Mouse (Mus musculus): Measurements from ENCODE around the gene Sult2b1. TPM values are rescaled to one million over a fixed set of nuclear protein-coding genes. Genes with fewer than 3 reads are reported as not detected.
A peak's percentile ranks its signal among the peaks of the same experiment; 100 is the strongest.

Sult2b1 gene
- 1.4 and 1.6 TPM in 2 replicates for polyA plus RNA-seq (2014; fragmentation: Nextera tagmentation; extraction: Ambion mirVana)

GRCm38 (mm10) chr7:45784524-45785372 lies at the start of gene Sult2b1:
TSS of gene Sult2b1 (minus strand) at chr7:45784669.
- Histone ChIP-seq H3K4me1 (replicated peaks; ENCODE audit: control insufficient read depth, insufficient read depth, low read length) (peaks cover 20% of the 10 kb centered on the region), H3K9me3 (ENCODE audit: control insufficient read depth, low read length) (no peaks in the 10 kb centered on the region), H3K27ac (ENCODE audit: low read depth, low read length) (peak within 1 kb of the TSS; percentile 63), H3K4me3 (ENCODE audit: low read depth, low read length) (peak within 1 kb of the TSS; percentile 92), H3K4me2 (ENCODE audit: low read depth, low read length, severe bottlenecking) (peak within 1 kb of the TSS; percentile 88), H3K9ac (ENCODE audit: low read length) (peak within 1 kb of the TSS; percentile 85), H3K36me3 (ENCODE audit: control insufficient read depth, insufficient read depth, low read length) (peaks cover 9% of the 10 kb centered on the region), H3K27me3 (ENCODE audit: control insufficient read depth, insufficient read depth, low read length) (no peaks in the 10 kb centered on the region)
- WGBS = 20% methylated on average over 20 of the region's 20 CpGs
- ATAC-seq (replicated peaks; ENCODE audit: low FRiP score) (peak; percentile 47), DNase-seq (ENCODE audit: low spot score) (peak; percentile 95)

GRCm38 (mm10) chr7:45833924-45834323 lies 49.5 kb upstream of the Sult2b1 start:
- Histone ChIP-seq H3K27ac (ENCODE audit: low read depth, low read length) (no peak overlapping the region), H3K9ac (ENCODE audit: low read length) (no peak overlapping the region), H3K4me3 (ENCODE audit: low read depth, low read length) (peak overlapping the region; percentile 24), H3K4me2 (ENCODE audit: low read depth, low read length, severe bottlenecking) (peak overlapping the region; percentile 37), H3K9me3 (ENCODE audit: control insufficient read depth, low read length) (no peaks in the 10 kb centered on the region), H3K27me3 (ENCODE audit: control insufficient read depth, insufficient read depth, low read length) (peaks cover 44% of the 10 kb centered on the region), H3K4me1 (replicated peaks; ENCODE audit: control insufficient read depth, insufficient read depth, low read length) (peaks cover 14% of the 10 kb centered on the region), H3K36me3 (ENCODE audit: control insufficient read depth, insufficient read depth, low read length) (no peaks in the 10 kb centered on the region)
- WGBS = 5% methylated on average over 22 of the region's 31 CpGs
- DNase-seq (ENCODE audit: low spot score) (no peak), ATAC-seq (replicated peaks; ENCODE audit: low FRiP score) (no peak)

GRCm38 (mm10) chr7:45833148-45833790 lies 48.8 kb upstream of the Sult2b1 start:
- Histone ChIP-seq H3K9me3 (ENCODE audit: control insufficient read depth, low read length) (no peaks in the 10 kb centered on the region), H3K4me1 (replicated peaks; ENCODE audit: control insufficient read depth, insufficient read depth, low read length) (peaks cover 14% of the 10 kb centered on the region), H3K4me3 (ENCODE audit: low read depth, low read length) (peak overlapping the region; percentile 24), H3K27ac (ENCODE audit: low read depth, low read length) (no peak overlapping the region), H3K36me3 (ENCODE audit: control insufficient read depth, insufficient read depth, low read length) (no peaks in the 10 kb centered on the region), H3K27me3 (ENCODE audit: control insufficient read depth, insufficient read depth, low read length) (peaks cover 44% of the 10 kb centered on the region), H3K9ac (ENCODE audit: low read length) (no peak overlapping the region), H3K4me2 (ENCODE audit: low read depth, low read length, severe bottlenecking) (peak overlapping the region; percentile 37)
- under 1% methylated on average over 63 of the region's 86 CpGs for WGBS
- DNase-seq (ENCODE audit: low spot score) = peak; percentile 67
- ATAC-seq (replicated peaks; ENCODE audit: low FRiP score) = no peak

- H3K36me3 ChIP-seq (ENCODE audit: control insufficient read depth, insufficient read depth, low read length) = peaks cover 5% of the 10 kb centered on the region
- peaks cover 14% of the 10 kb centered on the region for H3K4me1 ChIP-seq (replicated peaks; ENCODE audit: control insufficient read depth, insufficient read depth, low read length)
- no peaks in the 10 kb centered on the region for H3K9me3 ChIP-seq (ENCODE audit: control insufficient read depth, low read length)
- H3K27me3 ChIP-seq (ENCODE audit: control insufficient read depth, insufficient read depth, low read length) = peaks cover 44% of the 10 kb centered on the region
- no peak overlapping the region; the same call in 1 of the 2 replicates for H3K4me2 ChIP-seq (ENCODE audit: low read depth, low read length, severe bottlenecking)
- no peak for ATAC-seq (replicated peaks; ENCODE audit: low FRiP score)
- no peak for DNase-seq (ENCODE audit: low spot score)
- H3K27ac ChIP-seq (ENCODE audit: low read depth, low read length) = no peak overlapping the region
- no peak overlapping the region for H3K9ac ChIP-seq (ENCODE audit: low read length)
- H3K4me3 ChIP-seq (ENCODE audit: low read depth, low read length) = peak overlapping the region; percentile 24; the same call in 1 of the 2 replicates
- WGBS = 8% methylated on average over 30 of the region's 30 CpGs
These were observed 48.0 kb upstream of the Sult2b1 start for GRCm38 (mm10) chr7:45832428-45832827.

GRCm38 (mm10) chr7:45831128-45831525 lies 46.7 kb upstream of the Sult2b1 start:
- Histone ChIP-seq H3K27me3 (ENCODE audit: control insufficient read depth, insufficient read depth, low read length) (peaks cover 44% of the 10 kb centered on the region), H3K4me1 (replicated peaks; ENCODE audit: control insufficient read depth, insufficient read depth, low read length) (peaks cover 14% of the 10 kb centered on the region), H3K9ac (ENCODE audit: low read length) (peak overlapping the region; percentile 68), H3K36me3 (ENCODE audit: control insufficient read depth, insufficient read depth, low read length) (peaks cover 14% of the 10 kb centered on the region), H3K27ac (ENCODE audit: low read depth, low read length) (no peak overlapping the region), H3K4me3 (ENCODE audit: low read depth, low read length) (peak overlapping the region; percentile 79), H3K4me2 (ENCODE audit: low read depth, low read length, severe bottlenecking) (peak overlapping the region; percentile 87; the same call in 1 of the 2 replicates), H3K9me3 (ENCODE audit: control insufficient read depth, low read length) (no peaks in the 10 kb centered on the region)
- peak; percentile 12; the same call in 1 of the 2 replicates for ATAC-seq (replicated peaks; ENCODE audit: low FRiP score)
- DNase-seq (ENCODE audit: low spot score) = no peak
- WGBS = 25% methylated on average over 5 of the region's 5 CpGs

GRCm38 (mm10) chr7:45830427-45831127 lies 46.1 kb upstream of the Sult2b1 start, which contains the start of gene Grwd1:
TSS of gene Grwd1 (minus strand) at chr7:45830944.
- DNase-seq (ENCODE audit: low spot score) (peak; percentile 92), ATAC-seq (replicated peaks; ENCODE audit: low FRiP score) (peak; percentile 90)
- peak within 1 kb of the TSS; percentile 68 for H3K9ac ChIP-seq (ENCODE audit: low read length)
- H3K36me3 ChIP-seq (ENCODE audit: control insufficient read depth, insufficient read depth, low read length) = peaks cover 18% of the 10 kb centered on the region
- H3K4me1 ChIP-seq (replicated peaks; ENCODE audit: control insufficient read depth, insufficient read depth, low read length) = peaks cover 14% of the 10 kb centered on the region
- peak within 1 kb of the TSS; percentile 79 for H3K4me3 ChIP-seq (ENCODE audit: low read depth, low read length)
- no peaks in the 10 kb centered on the region for H3K9me3 ChIP-seq (ENCODE audit: control insufficient read depth, low read length)
- H3K27ac ChIP-seq (ENCODE audit: low read depth, low read length) = no peak within 1 kb of the TSS
- peak within 1 kb of the TSS; percentile 87 for H3K4me2 ChIP-seq (ENCODE audit: low read depth, low read length, severe bottlenecking)
- H3K27me3 ChIP-seq (ENCODE audit: control insufficient read depth, insufficient read depth, low read length) = peaks cover 42% of the 10 kb centered on the region
- WGBS = under 1% methylated on average over 35 of the region's 35 CpGs

- H3K4me3 ChIP-seq (ENCODE audit: low read depth, low read length) = no peak overlapping the region
- H3K27me3 ChIP-seq (ENCODE audit: control insufficient read depth, insufficient read depth, low read length) = peaks cover 4% of the 10 kb centered on the region
- no peak for ATAC-seq (replicated peaks; ENCODE audit: low FRiP score)
- peaks cover 4% of the 10 kb centered on the region; the same call in 1 of the 2 replicates for H3K4me1 ChIP-seq (replicated peaks; ENCODE audit: control insufficient read depth, insufficient read depth, low read length)
- H3K9ac ChIP-seq (ENCODE audit: low read length) = no peak overlapping the region
- WGBS = 94% methylated on average over 7 of the region's 7 CpGs
- peaks cover 22% of the 10 kb centered on the region for H3K36me3 ChIP-seq (ENCODE audit: control insufficient read depth, insufficient read depth, low read length)
- no peaks in the 10 kb centered on the region for H3K9me3 ChIP-seq (ENCODE audit: control insufficient read depth, low read length)
- no peak for DNase-seq (ENCODE audit: low spot score)
- H3K27ac ChIP-seq (ENCODE audit: low read depth, low read length) = no peak overlapping the region
- H3K4me2 ChIP-seq (ENCODE audit: low read depth, low read length, severe bottlenecking) = no peak overlapping the region
These were observed 42.2 kb upstream of the Sult2b1 start for GRCm38 (mm10) chr7:45826631-45827030.

GRCm38 (mm10) chr7:45824598-45824997 lies 40.1 kb upstream of the Sult2b1 start, which contains the start of gene Kcnj14:
TSS of gene Kcnj14 (minus strand) at chr7:45824782.
- 74% methylated on average over 7 of the region's 7 CpGs for WGBS
- H3K27ac ChIP-seq (ENCODE audit: low read depth, low read length) = no peak within 1 kb of the TSS
- H3K4me3 ChIP-seq (ENCODE audit: low read depth, low read length) = no peak within 1 kb of the TSS
- peaks cover under 1% of the 10 kb centered on the region; the same call in 1 of the 2 replicates for H3K4me1 ChIP-seq (replicated peaks; ENCODE audit: control insufficient read depth, insufficient read depth, low read length)
- DNase-seq (ENCODE audit: low spot score) (no peak), ATAC-seq (replicated peaks; ENCODE audit: low FRiP score) (no peak)
- no peaks in the 10 kb centered on the region for H3K27me3 ChIP-seq (ENCODE audit: control insufficient read depth, insufficient read depth, low read length)
- no peak within 1 kb of the TSS for H3K9ac ChIP-seq (ENCODE audit: low read length)
- peaks cover 22% of the 10 kb centered on the region for H3K36me3 ChIP-seq (ENCODE audit: control insufficient read depth, insufficient read depth, low read length)
- H3K4me2 ChIP-seq (ENCODE audit: low read depth, low read length, severe bottlenecking) = no peak within 1 kb of the TSS
- H3K9me3 ChIP-seq (ENCODE audit: control insufficient read depth, low read length) = no peaks in the 10 kb centered on the region
